Mouse (Mus musculus) liver, embryonic 13.5 days (tissue): ENCODE measurements around the gene Esrrg. TPM values are rescaled to one million over a fixed set of nuclear protein-coding genes. Genes with fewer than 3 reads are reported as not detected.
A peak's percentile ranks its signal among the peaks of the same experiment; 100 is the strongest.

Source experiments
- ATAC-seq: fragments of 200-750 bp; cut with Nextera tagmentation; 2 replicates; pipeline ENCODE4 v1.8.0; 2017; ENCODE audit warnings: low read depth, mild to moderate bottlenecking, moderate number of reproducible peaks, moderate library complexity
- DNase-seq: peaks from one replicate; pipeline ENCODE4 v3.0.0; 2022
- H3K27ac ChIP-seq: fragments of 300-500 bp; sonication (generic); 2 replicates; pipeline ENCODE4 v1.5.1; 2015; ENCODE audit warnings: moderate library complexity, mild to moderate bottlenecking, inconsistent platforms
- H3K27me3 ChIP-seq: fragments of 300-500 bp; sonication (generic); 2 replicates; pipeline ENCODE4 v1.6.1; 2015; ENCODE audit warnings: mild to moderate bottlenecking, inconsistent platforms
- H3K36me3 ChIP-seq: fragments of 300-500 bp; sonication (generic); 2 replicates; pipeline ENCODE4 v1.6.1; 2015; ENCODE audit warnings: mild to moderate bottlenecking, inconsistent platforms
- H3K4me1 ChIP-seq: fragments of 300-500 bp; sonication (generic); replicated peaks from 2 replicates; pipeline ENCODE4 v1.6.1; 2015; ENCODE audit warnings: inconsistent platforms
- H3K4me2 ChIP-seq: fragments of 300-500 bp; sonication (generic); 2 replicates; pipeline ENCODE4 v1.6.1; 2015; ENCODE audit warnings: inconsistent platforms, mild to moderate bottlenecking, moderate library complexity
- H3K4me3 ChIP-seq: fragments of 300-500 bp; sonication (generic); replicated peaks from 2 replicates; pipeline ENCODE4 v1.5.1; 2015; ENCODE audit warnings: mild to moderate bottlenecking, inconsistent platforms
- H3K9ac ChIP-seq: fragments of 300-500 bp; sonication (generic); 2 replicates; pipeline ENCODE4 v1.6.1; 2015; ENCODE audit warnings: mild to moderate bottlenecking, inconsistent platforms
- H3K9me3 ChIP-seq: fragments of 300-500 bp; sonication (generic); replicated peaks from 2 replicates; pipeline ENCODE4 v1.6.1; 2016; ENCODE audit warnings: inconsistent platforms
- WGBS: fragments of 180-500 bp; shearing (Covaris S2); methylation state at CpG from one replicate; pipeline ENCODE4 v1.1.7; 2015; ENCODE audit not compliant: insufficient replicate concordance; 5-methylcytosine and 5-hydroxymethylcytosine counted together
- polyA plus RNA-seq: library from polyadenylated mRNA; unstranded; fragments of >200 nt; fragmentation: Nextera tagmentation; extraction: Ambion mirVana; gene quantifications from 2 replicates; pipeline ENCODE4 v1.2.1, GENCODE M21; 2015

The Esrrg gene
- polyA plus RNA-seq, 1 experiment from 2014 or later = 0.06 TPM

DNA sequence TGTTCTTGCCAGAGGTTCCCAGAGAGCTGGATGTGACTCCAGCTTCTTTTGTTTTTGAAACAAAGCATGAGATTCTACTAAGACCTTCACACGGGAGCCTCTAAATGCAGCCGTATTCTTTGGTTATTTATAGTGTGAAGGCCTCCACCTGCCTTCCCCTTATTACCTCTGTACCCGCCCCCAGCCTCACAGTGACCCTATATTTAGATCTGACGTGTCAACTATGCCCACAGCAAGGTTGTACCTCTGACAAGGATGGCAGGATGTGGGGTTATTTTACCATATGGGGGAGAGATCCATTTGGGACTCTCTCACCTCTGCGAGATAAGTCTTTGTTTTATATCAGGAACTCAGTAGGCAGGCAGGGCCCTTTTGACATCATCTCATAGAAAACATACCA lies 141.3 kb downstream of the Esrrg start:
- Histone ChIP-seq H3K9ac (no peak overlapping the region), H3K36me3 (no peaks in the 10 kb centered on the region), H3K9me3 (no peaks in the 10 kb centered on the region), H3K4me3 (no peak overlapping the region), H3K27me3 (no peaks in the 10 kb centered on the region), H3K4me2 (no peak overlapping the region), H3K4me1 (no peaks in the 10 kb centered on the region), H3K27ac (no peak overlapping the region)
- 64% methylated on average over 5 of the region's 5 CpGs for WGBS
- ATAC-seq (no peak), DNase-seq (no peak)

- no peak overlapping the region for H3K27ac ChIP-seq
- no peak overlapping the region for H3K4me3 ChIP-seq
- no peaks in the 10 kb centered on the region for H3K9me3 ChIP-seq
- H3K4me1 ChIP-seq = no peaks in the 10 kb centered on the region; the same call in 1 of the 2 replicates
- WGBS = 89% methylated on average over 13 of the region's 13 CpGs
- no peaks in the 10 kb centered on the region for H3K27me3 ChIP-seq
- no peak overlapping the region for H3K4me2 ChIP-seq
- no peak overlapping the region for H3K9ac ChIP-seq
- ATAC-seq = no peak
- no peak for DNase-seq
- no peaks in the 10 kb centered on the region for H3K36me3 ChIP-seq
Observed at GRCm38 (mm10) chr1:187755528-187755927, 146.9 kb downstream of the Esrrg start.

- no peak for ATAC-seq
- Histone ChIP-seq H3K4me1 (no peaks in the 10 kb centered on the region; the same call in 1 of the 2 replicates), H3K9me3 (no peaks in the 10 kb centered on the region), H3K4me2 (no peak overlapping the region), H3K27me3 (no peaks in the 10 kb centered on the region), H3K36me3 (no peaks in the 10 kb centered on the region), H3K9ac (no peak overlapping the region), H3K4me3 (no peak overlapping the region), H3K27ac (no peak overlapping the region)
- 82% methylated on average over 1 of the region's 1 CpGs for WGBS
- no peak for DNase-seq
Observed at GRCm38 (mm10) chr1:187757981-187758380, 149.4 kb downstream of the Esrrg start.

GRCm38 (mm10) chr1:187758546-187758945 lies 150.0 kb downstream of the Esrrg start:
- Histone ChIP-seq H3K9me3 (no peaks in the 10 kb centered on the region), H3K4me1 (no peaks in the 10 kb centered on the region; the same call in 1 of the 2 replicates), H3K4me2 (no peak overlapping the region), H3K27ac (no peak overlapping the region), H3K4me3 (no peak overlapping the region), H3K9ac (no peak overlapping the region), H3K36me3 (no peaks in the 10 kb centered on the region), H3K27me3 (no peaks in the 10 kb centered on the region)
- DNase-seq (no peak), ATAC-seq (no peak)
- WGBS = 71% methylated on average over 3 of the region's 3 CpGs

GRCm38 (mm10) chr1:187759536-187759935 lies 150.9 kb downstream of the Esrrg start:
- H3K4me1 ChIP-seq = no peaks in the 10 kb centered on the region; the same call in 1 of the 2 replicates
- no peaks in the 10 kb centered on the region for H3K9me3 ChIP-seq
- H3K27ac ChIP-seq = no peak overlapping the region
- 41% methylated on average over 3 of the region's 3 CpGs for whole genome bisulfite sequencing
- no peak overlapping the region for H3K9ac ChIP-seq
- ATAC-seq (no peak), DNase-seq (no peak)
- no peak overlapping the region for H3K4me2 ChIP-seq
- no peak overlapping the region for H3K4me3 ChIP-seq
- no peaks in the 10 kb centered on the region for H3K36me3 ChIP-seq
- H3K27me3 ChIP-seq = no peaks in the 10 kb centered on the region

- no peak overlapping the region for H3K27ac ChIP-seq
Observed at GRCm38 (mm10) chr1:187762641-187763450, 154.3 kb downstream of the Esrrg start.

DNA sequence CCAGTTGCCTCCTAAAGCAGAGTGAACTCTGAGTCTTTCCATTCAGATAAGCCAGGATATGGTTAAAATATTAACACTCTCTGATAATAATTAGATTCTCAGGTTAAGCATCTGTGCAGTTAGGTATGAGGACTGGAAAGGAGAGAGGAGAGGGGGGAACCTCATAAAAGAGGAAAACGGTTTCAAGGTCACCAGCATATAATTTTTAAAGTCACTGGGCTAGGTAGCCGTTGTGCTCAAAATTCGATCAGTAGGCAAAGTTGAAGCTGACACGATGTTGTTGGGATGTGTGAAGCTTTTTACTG lies 154.8 kb downstream of the Esrrg start:
- DNase-seq = no peak
- 55% methylated on average over 4 of the region's 4 CpGs for WGBS
- H3K4me1 ChIP-seq = no peaks in the 10 kb centered on the region
- no peak overlapping the region for H3K4me3 ChIP-seq
- no peaks in the 10 kb centered on the region for H3K36me3 ChIP-seq
- no peak overlapping the region for H3K4me2 ChIP-seq
- no peak for ATAC-seq
- H3K9ac ChIP-seq = no peak overlapping the region
- H3K27ac ChIP-seq = no peak overlapping the region
- H3K9me3 ChIP-seq = no peaks in the 10 kb centered on the region
- no peaks in the 10 kb centered on the region for H3K27me3 ChIP-seq

More at GRCm38 (mm10) chr1:187762641-187763450, 154.3 kb downstream of the Esrrg start:
- H3K4me1 ChIP-seq = no peaks in the 10 kb centered on the region
- no peak overlapping the region for H3K4me3 ChIP-seq
- no peaks in the 10 kb centered on the region for H3K9me3 ChIP-seq
- DNase-seq = no peak
- ATAC-seq = peak; percentile 60
- no peaks in the 10 kb centered on the region for H3K36me3 ChIP-seq
- H3K9ac ChIP-seq = no peak overlapping the region
- no peaks in the 10 kb centered on the region for H3K27me3 ChIP-seq
- H3K4me2 ChIP-seq = no peak overlapping the region
- WGBS = 49% methylated on average over 5 of the region's 5 CpGs

DNA sequence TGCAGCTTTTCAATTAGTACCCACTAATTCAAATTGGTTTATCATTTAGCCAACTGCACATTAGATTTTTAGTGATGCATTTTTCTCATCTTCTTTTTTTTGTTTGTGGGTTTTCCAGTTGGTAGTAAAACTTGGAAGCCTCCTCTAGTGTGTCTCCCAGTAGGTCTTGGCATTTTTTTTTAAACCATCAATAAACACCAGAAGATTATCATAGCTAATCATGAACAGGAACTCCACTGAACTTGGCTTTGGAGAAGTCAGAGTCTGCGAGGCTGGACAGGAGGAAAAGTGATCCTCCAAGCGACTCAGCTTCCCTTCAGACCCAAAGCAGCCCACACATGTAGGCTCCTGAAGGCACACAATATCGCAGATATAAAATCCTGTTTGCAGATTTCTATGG lies 155.2 kb downstream of the Esrrg start:
- ATAC-seq = no peak
- H3K27me3 ChIP-seq = no peaks in the 10 kb centered on the region
- 56% methylated on average over 3 of the region's 3 CpGs for WGBS
- no peaks in the 10 kb centered on the region for H3K36me3 ChIP-seq
- no peak overlapping the region for H3K4me3 ChIP-seq
- DNase-seq = no peak
- no peaks in the 10 kb centered on the region for H3K4me1 ChIP-seq
- no peaks in the 10 kb centered on the region for H3K9me3 ChIP-seq
- no peak overlapping the region for H3K27ac ChIP-seq
- no peak overlapping the region for H3K4me2 ChIP-seq
- H3K9ac ChIP-seq = no peak overlapping the region

DNA sequence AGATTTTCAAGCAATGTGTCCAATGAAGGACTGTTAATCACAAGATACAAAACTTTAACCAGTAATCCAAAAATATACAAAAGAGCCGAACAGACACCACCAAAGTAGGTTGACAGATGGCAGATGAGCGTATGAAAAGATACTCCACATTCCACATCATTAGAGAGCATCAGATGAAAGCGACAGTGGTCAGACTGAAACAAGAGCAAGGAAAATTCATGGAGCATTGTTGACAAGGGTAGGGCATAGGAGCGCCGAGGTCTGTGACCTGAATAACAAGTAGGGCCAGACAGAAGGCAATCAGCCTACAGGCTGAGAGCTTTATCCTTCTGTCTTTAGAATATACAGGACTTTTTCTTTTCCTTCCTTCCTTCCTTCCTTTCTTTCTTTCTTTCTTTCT lies 157.0 kb downstream of the Esrrg start:
- Histone ChIP-seq H3K4me2 (no peak overlapping the region), H3K36me3 (no peaks in the 10 kb centered on the region), H3K4me3 (no peak overlapping the region), H3K27me3 (no peaks in the 10 kb centered on the region), H3K9ac (no peak overlapping the region), H3K4me1 (no peaks in the 10 kb centered on the region), H3K27ac (no peak overlapping the region), H3K9me3 (no peaks in the 10 kb centered on the region)
- DNase-seq = no peak
- 72% methylated on average over 5 of the region's 5 CpGs for WGBS
- ATAC-seq = no peak

GRCm38 (mm10) chr1:187767355-187767754 lies 158.8 kb downstream of the Esrrg start:
- no peak overlapping the region for H3K27ac ChIP-seq
- no peak overlapping the region for H3K9ac ChIP-seq
- H3K9me3 ChIP-seq = no peaks in the 10 kb centered on the region
- DNase-seq (no peak), ATAC-seq (no peak)
- H3K36me3 ChIP-seq = no peaks in the 10 kb centered on the region
- no peaks in the 10 kb centered on the region for H3K27me3 ChIP-seq
- no peak overlapping the region for H3K4me2 ChIP-seq
- no peaks in the 10 kb centered on the region for H3K4me1 ChIP-seq
- no peak overlapping the region for H3K4me3 ChIP-seq
- 48% methylated on average over 2 of the region's 2 CpGs for WGBS

GRCm38 (mm10) chr1:187770234-187770633 lies 161.6 kb downstream of the Esrrg start:
- Histone ChIP-seq H3K4me1 (no peaks in the 10 kb centered on the region), H3K9me3 (no peaks in the 10 kb centered on the region), H3K4me2 (no peak overlapping the region), H3K27me3 (no peaks in the 10 kb centered on the region), H3K9ac (no peak overlapping the region), H3K4me3 (no peak overlapping the region), H3K27ac (no peak overlapping the region), H3K36me3 (no peaks in the 10 kb centered on the region)
- no peak for ATAC-seq
- 61% methylated on average over 3 of the region's 3 CpGs for WGBS
- DNase-seq = no peak

- ATAC-seq (no peak), DNase-seq (no peak)
- Histone ChIP-seq H3K4me2 (no peak overlapping the region), H3K4me1 (no peaks in the 10 kb centered on the region), H3K9me3 (no peaks in the 10 kb centered on the region), H3K4me3 (no peak overlapping the region), H3K27me3 (no peaks in the 10 kb centered on the region), H3K27ac (no peak overlapping the region), H3K9ac (no peak overlapping the region), H3K36me3 (no peaks in the 10 kb centered on the region)
- 58% methylated on average over 4 of the region's 4 CpGs for WGBS
Observed at GRCm38 (mm10) chr1:187771067-187771466, 162.5 kb downstream of the Esrrg start.
